Mouse (Mus musculus) embryonic facial prominence, embryonic 11.5 days (tissue): ENCODE measurements around the gene Mctp2. TPM values are rescaled to one million over a fixed set of nuclear protein-coding genes. Genes with fewer than 3 reads are reported as not detected.

ENCODE experiments used
- ATAC-seq: fragments of 200-750 bp; cut with Nextera tagmentation; replicated peaks from 2 replicates; pipeline ENCODE4 v1.8.0; 2017; ENCODE audit warnings: low read depth; ENCODE audit not compliant: insufficient number of reproducible peaks, low FRiP score, low TSS enrichment
- DNase-seq: peaks from one replicate; pipeline ENCODE4 v3.0.0-alpha.2; 2015; ENCODE audit warnings: low spot score
- H3K27ac ChIP-seq: fragments of 300-500 bp; sonication (generic); replicated peaks from 2 replicates; pipeline ENCODE4 v1.5.1; 2014; ENCODE audit warnings: mild to moderate bottlenecking, low read depth, low read length, control low read depth
- H3K27me3 ChIP-seq: fragments of 300-500 bp; sonication (generic); 2 replicates; pipeline ENCODE4 v1.6.1; 2014; ENCODE audit warnings: mild to moderate bottlenecking, low read length, moderate library complexity, mixed read lengths; ENCODE audit not compliant: control insufficient read depth, insufficient read depth
- H3K36me3 ChIP-seq: fragments of 300-500 bp; sonication (generic); replicated peaks from 2 replicates; pipeline ENCODE4 v1.6.1; 2014; ENCODE audit warnings: low read depth, mild to moderate bottlenecking, low read length, moderate library complexity, mixed read lengths; ENCODE audit not compliant: control insufficient read depth, insufficient read depth
- H3K4me1 ChIP-seq: fragments of 300-500 bp; sonication (generic); 2 replicates; pipeline ENCODE4 v1.6.1; 2014; ENCODE audit warnings: low read length, mixed read lengths; ENCODE audit not compliant: control insufficient read depth, insufficient read depth
- H3K4me2 ChIP-seq: fragments of 300-500 bp; sonication (generic); 2 replicates; pipeline ENCODE4 v1.6.1; 2014; ENCODE audit warnings: low read depth, mild to moderate bottlenecking, control low read depth, low read length, moderate library complexity
- H3K4me3 ChIP-seq: fragments of 300-500 bp; sonication (generic); 2 replicates; pipeline ENCODE4 v1.5.1; 2014; ENCODE audit warnings: low read depth, low read length, control low read depth
- H3K9ac ChIP-seq: fragments of 300-500 bp; sonication (generic); replicated peaks from 2 replicates; pipeline ENCODE4 v1.6.1; 2014; ENCODE audit warnings: mild to moderate bottlenecking, control low read depth, low read length
- H3K9me3 ChIP-seq: fragments of 300-500 bp; sonication (generic); replicated peaks from 2 replicates; pipeline ENCODE4 v1.6.1; 2016; ENCODE audit warnings: mild to moderate bottlenecking, low read length, inconsistent platforms, mixed read lengths; ENCODE audit not compliant: control insufficient read depth
- WGBS: fragments of 180-500 bp; shearing (Covaris S2); extraction: QIAGEN DNeasy Blood & Tissue Kit; methylation state at CpG from one replicate; pipeline ENCODE4 v1.1.7; 2014; 5-methylcytosine and 5-hydroxymethylcytosine counted together
- polyA plus RNA-seq: library from polyadenylated mRNA; unstranded; fragments of >200 nt; fragmentation: Nextera tagmentation; extraction: Ambion mirVana; gene quantifications from 2 replicates; pipeline ENCODE4 v1.2.1, GENCODE M21; 2014

Gene Mctp2
- polyA plus RNA-seq, 1 experiment from 2014 or later: 0.52 TPM

GRCm38 (mm10) chr7:72051759-72052158, 254.6 kb downstream of the Mctp2 start:
- Histone ChIP-seq H3K27ac (no peak overlapping the region), H3K4me2 (no peak overlapping the region), H3K27me3 (no peaks in the 10 kb centered on the region), H3K4me3 (no peak overlapping the region), H3K9me3 (no peaks in the 10 kb centered on the region), H3K4me1 (no peaks in the 10 kb centered on the region), H3K36me3 (no peaks in the 10 kb centered on the region), H3K9ac (no peak overlapping the region)
- DNase-seq: no peak
- ATAC-seq: no peak
- 73% methylated on average over 2 of the region's 2 CpGs for whole genome bisulfite sequencing

- no peak overlapping the region for H3K9ac ChIP-seq
- DNase-seq: no peak
- 78% methylated on average over 20 of the region's 20 CpGs for WGBS
- no peaks in the 10 kb centered on the region for H3K36me3 ChIP-seq
- H3K27me3 ChIP-seq: no peaks in the 10 kb centered on the region
- H3K4me2 ChIP-seq: no peak overlapping the region
- no peak overlapping the region for H3K4me3 ChIP-seq
- no peaks in the 10 kb centered on the region for H3K4me1 ChIP-seq
- no peak overlapping the region for H3K27ac ChIP-seq
- no peak for ATAC-seq
- no peaks in the 10 kb centered on the region for H3K9me3 ChIP-seq
These were observed 258.5 kb downstream of the Mctp2 start for GRCm38 (mm10) chr7:72047588-72048585.
